8 mouse cellular contexts compared by ENCODE assay signal in genomic region chr9:62857719-62858261, GRCm38 (mm10). TPM values are rescaled to one million over a fixed set of nuclear protein-coding genes. Genes with fewer than 3 reads are reported as not detected.
DNase-seq lines count a peak whose midpoint lies in the region; ATAC-seq and TF ChIP-seq lines count a peak whose summit lies in the region.

Gene Calml4, plus strand, starts transcription at chr9:62858080.

- no peaks in the 10 kb centered on the region for H3K27me3 ChIP-seq in forebrain, embryonic 14.5 days (replicated peaks; ENCODE audit: control insufficient read depth, insufficient read depth, low read length)
- peaks cover 12% of the 10 kb centered on the region; the same call in 1 of the 2 replicates for H3K27me3 ChIP-seq in forebrain, embryonic 13.5 days
- no peaks in the 10 kb centered on the region for H3K27me3 ChIP-seq in limb, embryonic 13.5 days
- no peaks in the 10 kb centered on the region for H3K27me3 ChIP-seq in midbrain, postnatal 0 days (ENCODE audit: insufficient read depth, low read length)

- peaks cover 3% of the 10 kb centered on the region; the same call in 1 of the 2 replicates for H3K4me1 ChIP-seq in forebrain, embryonic 14.5 days (ENCODE audit: control insufficient read depth, insufficient read depth, low read length)
- H3K4me1 ChIP-seq in forebrain, embryonic 13.5 days, result peaks cover 11% of the 10 kb centered on the region
- H3K4me1 ChIP-seq in limb, embryonic 13.5 days, result peaks cover 48% of the 10 kb centered on the region
- H3K4me1 ChIP-seq in midbrain, postnatal 0 days (ENCODE audit: insufficient read depth, low read length), result no peaks in the 10 kb centered on the region

- no peak within 1 kb of the TSS for H3K4me3 ChIP-seq in forebrain, embryonic 14.5 days (ENCODE audit: low read depth, low read length)
- H3K4me3 ChIP-seq in forebrain, embryonic 13.5 days, result no peak within 1 kb of the TSS
- peak within 1 kb of the TSS; percentile 30 for H3K4me3 ChIP-seq in limb, embryonic 13.5 days
- H3K4me3 ChIP-seq in midbrain, postnatal 0 days (ENCODE audit: low read depth, low read length), result no peak within 1 kb of the TSS

- H3K27ac ChIP-seq in forebrain, embryonic 14.5 days (ENCODE audit: low read depth, low read length), result no peak within 1 kb of the TSS
- no peak within 1 kb of the TSS for H3K27ac ChIP-seq in forebrain, embryonic 13.5 days
- H3K27ac ChIP-seq in limb, embryonic 13.5 days, result peak within 1 kb of the TSS; percentile 87
- H3K27ac ChIP-seq in midbrain, postnatal 0 days (ENCODE audit: low read depth, low read length), result no peak within 1 kb of the TSS

- no peak for TF ChIP-seq CTCF in midbrain, postnatal 0 days (IDR thresholded peaks at IDR 0.05)

- DNase-seq in forebrain, embryonic 14.5 days (ENCODE audit: low spot score), result peak; percentile 27
- DNase-seq in fibroblast of lung, adult 2 months (ENCODE audit: low read depth), result peak; percentile 61
- DNase-seq in midbrain, postnatal 0 days (ENCODE audit: low spot score), result peak; percentile 77
- peak; percentile 82 to 88 for DNase-seq in urinary bladder, postnatal 4 days (ENCODE audit: low spot score in 2 of 2)
- no peak for DNase-seq in T-cell, adult 2 months (ENCODE audit: low spot score)

- 54% methylated on average over 20 of the region's 20 CpGs for WGBS in forebrain, embryonic 14.5 days
- WGBS in forebrain, embryonic 13.5 days, result 56% methylated on average over 18 of the region's 20 CpGs
- 2% methylated on average over 12 of the region's 20 CpGs for WGBS in limb, embryonic 13.5 days
- WGBS in midbrain, postnatal 0 days, result 47% methylated on average over 20 of the region's 20 CpGs

- H3K4me2 ChIP-seq in forebrain, embryonic 14.5 days (ENCODE audit: low read length), result no peak within 1 kb of the TSS
- no peak within 1 kb of the TSS for H3K4me2 ChIP-seq in forebrain, embryonic 13.5 days
- H3K4me2 ChIP-seq in limb, embryonic 13.5 days (replicated peaks), result peak within 1 kb of the TSS; percentile 60
- no peak within 1 kb of the TSS for H3K4me2 ChIP-seq in midbrain, postnatal 0 days (ENCODE audit: low read depth, low read length, poor library complexity, severe bottlenecking)

- H3K9me3 ChIP-seq in forebrain, embryonic 14.5 days (replicated peaks; ENCODE audit: control insufficient read depth, low read length), result no peaks in the 10 kb centered on the region
- H3K9me3 ChIP-seq in forebrain, embryonic 13.5 days (replicated peaks), result no peaks in the 10 kb centered on the region
- H3K9me3 ChIP-seq in limb, embryonic 13.5 days, result no peaks in the 10 kb centered on the region
- H3K9me3 ChIP-seq in midbrain, postnatal 0 days (ENCODE audit: low read length), result no peaks in the 10 kb centered on the region

- no peak for ATAC-seq in forebrain, embryonic 14.5 days
- ATAC-seq in forebrain, embryonic 13.5 days, result no peak
- ATAC-seq in hematopoietic stem cell, adult 5-6 weeks (replicated peaks in 1 of 2; ENCODE audit: insufficient read depth in 1 of 2, low FRiP score in 2 of 2, low TSS enrichment in 1 of 2, low read depth in 1 of 2, poor library complexity in 2 of 2, severe bottlenecking in 2 of 2), result peak; percentile 70 to 77
- ATAC-seq in limb, embryonic 13.5 days (ENCODE audit: low FRiP score, low read depth), result peak; percentile 81
- ATAC-seq in midbrain, postnatal 0 days (ENCODE audit: low FRiP score), result no peak

- H3K9ac ChIP-seq in forebrain, embryonic 14.5 days (ENCODE audit: low read length), result no peak within 1 kb of the TSS
- no peak within 1 kb of the TSS for H3K9ac ChIP-seq in forebrain, embryonic 13.5 days
- H3K9ac ChIP-seq in limb, embryonic 13.5 days, result peak within 1 kb of the TSS; percentile 51
- H3K9ac ChIP-seq in midbrain, postnatal 0 days (replicated peaks; ENCODE audit: low read length, poor library complexity, severe bottlenecking), result no peak within 1 kb of the TSS

- no peaks in the 10 kb centered on the region for H3K36me3 ChIP-seq in forebrain, embryonic 14.5 days (ENCODE audit: control insufficient read depth, insufficient read depth, low read length)
- no peaks in the 10 kb centered on the region for H3K36me3 ChIP-seq in forebrain, embryonic 13.5 days (ENCODE audit: poor library complexity, severe bottlenecking)
- no peaks in the 10 kb centered on the region for H3K36me3 ChIP-seq in limb, embryonic 13.5 days
- no peaks in the 10 kb centered on the region for H3K36me3 ChIP-seq in midbrain, postnatal 0 days (ENCODE audit: insufficient read depth, low read length)

RNA-seq across cellular contexts. Expression of gene Calml4, which starts in this region (rescaled TPM):
- polyA plus RNA-seq in forebrain, embryonic 14.5 days (2014; fragmentation: Nextera tagmentation; extraction: Ambion mirVana), result 12.0 and 12.9 TPM in 2 replicates
- 6.5 and 8.6 TPM in 2 replicates for polyA plus RNA-seq in forebrain, embryonic 13.5 days (2015; fragmentation: Nextera tagmentation; extraction: Ambion mirVana)
- total RNA-seq in hematopoietic stem cell, adult 5-6 weeks (2017), result 5.2 and 6.6 TPM in 2 replicates
- polyA plus RNA-seq in limb, embryonic 13.5 days (2015; fragmentation: Nextera tagmentation; extraction: Ambion mirVana), result 8.9 and 12.8 TPM in 2 replicates
- total RNA-seq in midbrain, postnatal 0 days (2014; rRNA removed), result 3.2 TPM in 2 replicates
- polyA plus RNA-seq in midbrain, postnatal 0 days (2015; fragmentation: Nextera tagmentation; extraction: Ambion mirVana), result 4.9 and 5.1 TPM in 2 replicates

Comparison
In these comparisons a context has a peak if more than half of its experiments do, and no peak if none do; other contexts are left out.
1. ATAC-seq: peak in hematopoietic stem cell, adult 5-6 weeks (2 of 2) and limb, embryonic 13.5 days (single experiment); none in forebrain, embryonic 14.5 days (single experiment), forebrain, embryonic 13.5 days (single experiment) and midbrain, postnatal 0 days (single experiment).